In the genomic region with DNA sequence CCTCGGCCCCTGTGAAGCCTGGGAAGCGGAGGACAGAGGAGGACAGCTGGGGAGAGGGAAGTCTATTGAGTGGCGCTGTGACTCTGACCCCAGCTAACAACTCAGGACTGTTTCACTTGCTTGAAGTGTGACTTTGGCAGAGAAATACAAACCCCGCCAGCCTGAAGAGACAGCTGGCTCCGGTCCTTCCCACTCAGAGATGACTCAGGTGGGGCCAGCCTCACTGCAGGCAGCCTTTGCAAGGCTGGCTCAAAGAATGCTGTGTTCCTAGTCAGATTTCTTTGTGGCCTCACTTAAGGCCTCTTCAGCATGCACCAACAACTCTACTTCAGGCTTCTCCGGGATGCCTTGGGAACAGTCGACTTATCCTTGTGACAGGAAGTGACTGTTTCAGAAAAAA, we compare ENCODE assay signal across 11 mouse cellular contexts.
A peak's percentile ranks its signal among the peaks of the same experiment; 100 is the strongest.
DNase-seq lines count a peak whose midpoint lies in the region.
"Had no signal": no experiment of that assay in that cellular context is flagged by ENCODE, and none has a peak within 500 bp of the region (broad histone marks: within the 10 kb centered on the region; RNA-seq: fewer than 3 reads in every experiment).

No protein-coding gene starts in this region.

- DNase-seq in cerebellum, postnatal 10 days, result peak; percentile 16 to 29
- no peak for DNase-seq in cerebellum, postnatal 4 days (ENCODE audit: low spot score in 2 of 2)
- DNase-seq in layer of hippocampus, adult 8-10 months (ENCODE audit: low spot score in 2 of 2), result peak; percentile 11 to 26
- DNase-seq in layer of hippocampus, postnatal 10 days (ENCODE audit: low spot score in 2 of 2), result no peak
- peak; percentile 58 for DNase-seq in right cerebral cortex, postnatal 25 days
- DNase-seq in right cerebral cortex, postnatal 14 days, result no peak
- DNase-seq in telencephalon, adult 2 months (ENCODE audit: low read depth, low spot score), result peak; percentile 60
- no peak for DNase-seq in cerebellum, adult 9-10 months
- DNase-seq: cerebellum, postnatal 25 days; heart, postnatal 36 days; kidney, postnatal 14 days had no signal

Comparison
In these comparisons a context has a peak if more than half of its experiments do, and no peak if none do; other contexts are left out.
1. DNase-seq: peak in cerebellum, postnatal 10 days (2 of 2), layer of hippocampus, adult 8-10 months (2 of 2), right cerebral cortex, postnatal 25 days (single experiment) and telencephalon, adult 2 months (single experiment); none in cerebellum, postnatal 4 days (0 of 2), layer of hippocampus, postnatal 10 days (0 of 2), right cerebral cortex, postnatal 14 days (single experiment) and cerebellum, adult 9-10 months (single experiment).